Mouse (Mus musculus) intestine, embryonic 16.5 days (tissue): Measurements from ENCODE around the gene BC048562. TPM values are rescaled to one million over a fixed set of nuclear protein-coding genes. Genes with fewer than 3 reads are reported as not detected.

Experiments
- ATAC-seq: fragments of 200-750 bp; cut with Nextera tagmentation; 2 replicates; pipeline ENCODE4 v1.8.0; 2017; ENCODE audit warnings: moderate TSS enrichment, moderate library complexity
- H3K27ac ChIP-seq: fragments of 300-500 bp; sonication (generic); 2 replicates; pipeline ENCODE4 v1.5.1; 2014; ENCODE audit warnings: mild to moderate bottlenecking, low read length
- H3K27me3 ChIP-seq: fragments of 300-500 bp; sonication (generic); replicated peaks from 2 replicates; pipeline ENCODE4 v1.6.1; 2014; ENCODE audit warnings: low read length, control low read depth, mixed read lengths; ENCODE audit not compliant: control insufficient read depth, insufficient read depth
- H3K36me3 ChIP-seq: fragments of 300-500 bp; sonication (generic); 2 replicates; pipeline ENCODE4 v1.6.1; 2014; ENCODE audit warnings: low read length, control low read depth; ENCODE audit not compliant: control insufficient read depth, insufficient read depth
- H3K4me1 ChIP-seq: fragments of 300-500 bp; sonication (generic); 2 replicates; pipeline ENCODE4 v1.6.1; 2014; ENCODE audit warnings: low read length, control low read depth, mixed read lengths; ENCODE audit not compliant: control insufficient read depth, insufficient read depth
- H3K4me2 ChIP-seq: fragments of 300-500 bp; sonication (generic); 2 replicates; pipeline ENCODE4 v1.6.1; 2014; ENCODE audit warnings: low read depth, low read length, control low read depth
- H3K4me3 ChIP-seq: fragments of 300-500 bp; sonication (generic); 2 replicates; pipeline ENCODE4 v1.5.1; 2014; ENCODE audit warnings: mild to moderate bottlenecking, low read length
- H3K9ac ChIP-seq: fragments of 300-500 bp; sonication (generic); 2 replicates; pipeline ENCODE4 v1.6.1; 2014; ENCODE audit warnings: low read depth, low read length
- H3K9me3 ChIP-seq: fragments of 300-500 bp; sonication (generic); 2 replicates; pipeline ENCODE4 v1.6.1; 2016; ENCODE audit warnings: low read length, control low read depth; ENCODE audit not compliant: control insufficient read depth
- WGBS: fragments of 180-500 bp; shearing (Covaris S2); extraction: QIAGEN DNeasy Blood & Tissue Kit; methylation state at CpG from one replicate; pipeline ENCODE4 v1.1.7; 2014; 5-methylcytosine and 5-hydroxymethylcytosine counted together
- polyA plus RNA-seq: library from polyadenylated mRNA; unstranded; fragments of >200 nt; fragmentation: Nextera tagmentation; extraction: Ambion mirVana; gene quantifications from 2 replicates; pipeline ENCODE4 v1.2.1, GENCODE M21; 2015

The BC048562 gene
- polyA plus RNA-seq, 1 experiment from 2014 or later, result not detected

DNA sequence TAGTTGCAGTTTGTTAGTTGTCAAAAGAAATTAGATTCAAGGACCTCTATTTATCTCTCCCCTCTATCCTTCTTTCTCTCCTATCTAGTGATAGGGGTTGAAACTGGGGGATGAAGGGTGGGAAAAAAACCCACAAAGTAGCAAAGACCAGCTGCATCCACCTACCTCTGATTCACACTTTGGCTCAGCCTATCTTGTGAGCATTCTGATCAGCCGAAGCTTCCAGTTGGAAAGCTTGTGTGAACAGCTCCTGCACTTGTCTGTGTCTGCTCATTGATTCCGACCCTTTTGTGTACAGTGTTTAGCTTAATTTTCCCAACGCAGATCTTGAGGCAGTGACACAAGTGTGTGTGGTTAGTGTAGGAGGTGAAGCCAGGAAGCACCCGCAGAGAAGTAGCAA is 17.2 kb downstream of the BC048562 start:
- peaks cover 30% of the 10 kb centered on the region for H3K4me1 ChIP-seq
- ATAC-seq, result no peak
- H3K9ac ChIP-seq, result peak overlapping the region; percentile 74; the same call in 1 of the 2 replicates
- no peaks in the 10 kb centered on the region for H3K9me3 ChIP-seq
- H3K27ac ChIP-seq, result peak overlapping the region; percentile 66
- 67% methylated on average over 4 of the region's 4 CpGs for WGBS
- no peaks in the 10 kb centered on the region for H3K27me3 ChIP-seq
- H3K36me3 ChIP-seq, result no peaks in the 10 kb centered on the region
- peak overlapping the region; percentile 98; the same call in 1 of the 2 replicates for H3K4me2 ChIP-seq
- no peak overlapping the region for H3K4me3 ChIP-seq

- H3K9ac ChIP-seq, result no peak overlapping the region
- 86% methylated on average over 6 of the region's 6 CpGs for WGBS
- H3K9me3 ChIP-seq, result no peaks in the 10 kb centered on the region
- H3K4me3 ChIP-seq, result no peak overlapping the region
- no peak overlapping the region for H3K4me2 ChIP-seq
- no peaks in the 10 kb centered on the region for H3K36me3 ChIP-seq
- peaks cover 28% of the 10 kb centered on the region for H3K4me1 ChIP-seq
- H3K27ac ChIP-seq, result no peak overlapping the region
- ATAC-seq, result no peak
- H3K27me3 ChIP-seq, result no peaks in the 10 kb centered on the region
Measured at GRCm38 (mm10) chr9:108454429-108454828, 18.1 kb downstream of the BC048562 start.

DNA sequence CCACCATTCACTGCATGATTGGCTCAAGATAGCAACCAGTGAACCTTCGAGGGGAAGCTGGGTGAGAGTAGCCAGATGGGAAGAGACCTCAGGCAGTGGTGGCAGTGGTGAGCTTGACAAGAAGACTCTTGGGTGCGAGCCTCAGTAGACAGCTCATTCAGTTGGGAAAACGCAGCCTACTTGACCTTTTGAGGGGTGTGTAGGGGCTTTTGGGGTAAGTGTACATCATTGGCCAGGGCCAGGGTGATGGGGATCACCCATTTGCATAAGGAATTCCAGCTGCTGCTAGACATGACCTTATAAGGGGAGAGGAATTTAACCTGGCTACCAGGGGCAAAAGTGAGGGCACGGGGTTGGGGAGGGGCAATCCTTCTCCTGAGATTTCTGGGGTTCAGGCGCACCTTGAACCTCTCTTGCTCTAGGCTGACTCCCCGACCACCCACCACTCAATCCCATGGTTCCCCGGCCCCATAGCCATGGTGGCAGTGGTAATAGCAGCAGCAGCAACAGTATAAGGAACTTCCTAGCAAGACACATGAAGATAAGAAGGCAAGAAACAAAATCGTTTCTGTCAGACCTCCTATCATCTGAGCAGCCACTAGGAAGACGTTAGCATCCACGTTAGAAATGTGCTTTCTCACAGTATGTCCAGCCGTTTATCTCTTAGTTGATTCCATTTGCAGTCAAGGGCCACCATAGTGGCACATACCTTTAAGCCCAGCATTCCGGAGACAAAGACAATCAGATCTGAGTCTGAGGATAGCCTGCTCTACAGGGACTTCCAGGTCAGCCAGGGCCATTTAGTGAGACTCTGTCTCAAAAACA is 19.7 kb downstream of the BC048562 start:
- no peak for ATAC-seq
- WGBS, result 73% methylated on average over 12 of the region's 12 CpGs
- H3K4me1 ChIP-seq, result peaks cover 16% of the 10 kb centered on the region
- no peak overlapping the region for H3K4me2 ChIP-seq
- no peak overlapping the region for H3K4me3 ChIP-seq
- H3K27ac ChIP-seq, result no peak overlapping the region
- H3K27me3 ChIP-seq, result no peaks in the 10 kb centered on the region
- H3K36me3 ChIP-seq, result no peaks in the 10 kb centered on the region
- no peaks in the 10 kb centered on the region for H3K9me3 ChIP-seq
- no peak overlapping the region for H3K9ac ChIP-seq

DNA sequence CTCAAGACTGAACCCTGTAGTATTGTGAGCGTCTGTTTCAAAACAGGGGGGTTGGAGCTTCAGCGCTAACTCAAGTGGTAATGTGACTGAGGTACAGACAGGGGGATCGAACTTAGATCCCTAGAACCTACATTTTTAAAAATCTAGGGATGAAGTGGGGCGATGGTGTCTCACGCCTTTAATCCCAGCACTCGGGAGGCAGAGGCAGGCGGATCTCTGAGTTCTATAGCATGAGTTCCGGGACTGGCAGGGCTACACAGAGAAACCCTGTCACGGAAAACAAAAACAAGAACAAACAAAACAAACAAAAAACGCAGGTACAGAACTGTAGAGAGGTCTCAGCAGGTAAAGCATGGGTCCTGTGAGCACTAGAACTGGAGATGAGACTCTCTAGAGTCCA is 20.7 kb downstream of the BC048562 start:
- Histone ChIP-seq H3K9me3 (no peaks in the 10 kb centered on the region), H3K27ac (no peak overlapping the region), H3K4me2 (no peak overlapping the region), H3K36me3 (no peaks in the 10 kb centered on the region), H3K4me3 (no peak overlapping the region), H3K27me3 (no peaks in the 10 kb centered on the region), H3K9ac (no peak overlapping the region), H3K4me1 (peaks cover 19% of the 10 kb centered on the region)
- 85% methylated on average over 10 of the region's 10 CpGs for WGBS
- no peak for ATAC-seq

GRCm38 (mm10) chr9:108459939-108460318 is 23.6 kb downstream of the BC048562 start:
- WGBS, result 91% methylated on average over 1 of the region's 1 CpGs
- H3K9me3 ChIP-seq, result no peaks in the 10 kb centered on the region

GRCm38 (mm10) chr9:108460319-108461178 is 24.3 kb downstream of the BC048562 start, which contains the start of gene Ccdc71:
Ccdc71 (plus strand) TSS chr9:108460527.
- Histone ChIP-seq H3K4me3 (peak within 1 kb of the TSS; percentile 81), H3K27me3 (no peaks in the 10 kb centered on the region), H3K27ac (peak within 1 kb of the TSS; percentile 97), H3K9me3 (no peaks in the 10 kb centered on the region), H3K4me2 (peak within 1 kb of the TSS; percentile 83), H3K9ac (peak within 1 kb of the TSS; percentile 89), H3K36me3 (peaks cover 14% of the 10 kb centered on the region), H3K4me1 (peaks cover 19% of the 10 kb centered on the region)
- ATAC-seq, result peak; percentile 89
- under 1% methylated on average over 46 of the region's 52 CpGs for WGBS

More at GRCm38 (mm10) chr9:108459939-108460318, 23.6 kb downstream of the BC048562 start:
- Histone ChIP-seq H3K4me2 (peak overlapping the region; percentile 83), H3K27ac (peak overlapping the region; percentile 97), H3K4me3 (peak overlapping the region; percentile 81), H3K36me3 (peaks cover 14% of the 10 kb centered on the region), H3K9ac (0 out of 2 replicates have a peak overlapping the region, but pooled peaks have one; percentile 22), H3K27me3 (no peaks in the 10 kb centered on the region), H3K4me1 (peaks cover 19% of the 10 kb centered on the region)
- ATAC-seq, result peak; percentile 4; the same call in 1 of the 2 replicates

DNA sequence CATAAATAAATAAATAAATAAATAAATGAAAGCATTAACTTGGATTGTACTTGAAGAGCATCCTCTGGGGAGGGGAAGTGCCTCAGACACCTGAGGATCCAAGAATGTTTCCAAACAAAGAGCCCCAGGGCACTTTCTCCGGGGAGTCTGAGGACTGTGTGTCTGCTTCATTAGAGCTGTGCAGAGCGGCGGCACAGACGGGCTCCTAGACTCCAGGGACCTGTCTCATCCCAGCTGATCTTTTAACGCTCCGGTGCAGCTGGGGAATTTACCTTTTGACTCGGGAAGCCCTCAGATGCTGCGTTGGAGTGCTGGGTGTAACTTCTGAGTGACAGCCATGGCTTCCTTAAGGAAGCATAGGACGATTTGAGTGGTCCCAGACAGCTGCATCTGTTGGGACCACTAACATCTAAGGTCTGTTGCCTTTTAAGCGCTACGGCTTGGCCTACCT is 24.9 kb downstream of the BC048562 start, which contains the start of gene Klhdc8b:
Klhdc8b (minus strand) TSS at position 401 of the 451 bp plus-strand sequence.
- peak within 1 kb of the TSS; percentile 81 for H3K4me3 ChIP-seq
- H3K27ac ChIP-seq, result peak within 1 kb of the TSS; percentile 97
- H3K4me2 ChIP-seq, result peak within 1 kb of the TSS; percentile 83
- peak within 1 kb of the TSS; percentile 89 for H3K9ac ChIP-seq
- H3K27me3 ChIP-seq, result no peaks in the 10 kb centered on the region
- peak; percentile 14 for ATAC-seq
- H3K9me3 ChIP-seq, result no peaks in the 10 kb centered on the region
- peaks cover 19% of the 10 kb centered on the region for H3K4me1 ChIP-seq
- 16% methylated on average over 11 of the region's 11 CpGs for WGBS
- peaks cover 14% of the 10 kb centered on the region for H3K36me3 ChIP-seq

DNA sequence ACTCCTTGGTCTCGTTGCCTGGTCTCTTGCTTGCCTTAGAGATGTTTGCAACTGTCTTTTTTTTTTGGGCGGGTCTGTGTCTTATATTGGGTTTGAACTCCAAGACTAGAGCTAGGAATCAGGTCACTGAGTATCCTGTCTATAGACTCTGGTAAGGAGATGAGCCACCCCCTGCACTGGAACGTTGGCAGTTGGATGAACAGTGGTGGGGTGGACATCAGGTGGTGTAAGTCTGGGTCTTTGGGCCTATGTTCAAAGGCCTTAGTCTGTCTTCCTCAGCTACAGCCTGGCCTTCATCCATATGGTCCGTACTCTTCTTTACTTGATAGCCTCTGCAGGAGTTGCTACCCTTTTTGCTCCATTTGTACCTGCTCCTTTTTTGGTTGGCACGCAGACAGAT is 25.4 kb downstream of the BC048562 start:
- Histone ChIP-seq H3K27ac (peak overlapping the region; percentile 97), H3K4me1 (peaks cover 19% of the 10 kb centered on the region), H3K4me2 (peak overlapping the region; percentile 83), H3K4me3 (peak overlapping the region; percentile 81), H3K36me3 (peaks cover 14% of the 10 kb centered on the region), H3K27me3 (no peaks in the 10 kb centered on the region), H3K9ac (peak overlapping the region; percentile 89), H3K9me3 (no peaks in the 10 kb centered on the region)
- 77% methylated on average over 5 of the region's 5 CpGs for WGBS
- no peak for ATAC-seq

GRCm38 (mm10) chr9:108462192-108462591 is 25.9 kb downstream of the BC048562 start:
- Histone ChIP-seq H3K9ac (peak overlapping the region; percentile 18), H3K27ac (peak overlapping the region; percentile 97), H3K4me1 (peaks cover 19% of the 10 kb centered on the region), H3K27me3 (no peaks in the 10 kb centered on the region), H3K9me3 (no peaks in the 10 kb centered on the region), H3K4me3 (no peak overlapping the region), H3K4me2 (peak overlapping the region; percentile 23; the same call in 1 of the 2 replicates), H3K36me3 (peaks cover 14% of the 10 kb centered on the region)
- 49% methylated on average over 10 of the region's 10 CpGs for WGBS
- peak; percentile 43 for ATAC-seq
